Mouse (Mus musculus) kidney, embryonic 16.5 days (tissue): ENCODE measurements around the gene Sema3a. TPM values are rescaled to one million over a fixed set of nuclear protein-coding genes. Genes with fewer than 3 reads are reported as not detected.

Source experiments
- ATAC-seq: fragments of 200-750 bp; cut with Nextera tagmentation; 2 replicates; pipeline ENCODE4 v1.8.0; 2017; ENCODE audit warnings: moderate TSS enrichment; ENCODE audit not compliant: low FRiP score, low TSS enrichment
- H3K27ac ChIP-seq: fragments of 300-500 bp; sonication (generic); 2 replicates; pipeline ENCODE4 v1.5.1; 2014; ENCODE audit warnings: low read length
- H3K27me3 ChIP-seq: fragments of 300-500 bp; sonication (generic); 2 replicates; pipeline ENCODE4 v1.6.1; 2014; ENCODE audit warnings: low read length, control low read depth, mixed read lengths; ENCODE audit not compliant: insufficient read depth
- H3K36me3 ChIP-seq: fragments of 300-500 bp; sonication (generic); 2 replicates; pipeline ENCODE4 v1.6.1; 2014; ENCODE audit warnings: low read length, control low read depth, mixed read lengths; ENCODE audit not compliant: insufficient read depth
- H3K4me1 ChIP-seq: fragments of 300-500 bp; sonication (generic); 2 replicates; pipeline ENCODE4 v1.6.1; 2014; ENCODE audit warnings: low read length, control low read depth, mixed read lengths; ENCODE audit not compliant: insufficient read depth
- H3K4me2 ChIP-seq: fragments of 300-500 bp; sonication (generic); replicated peaks from 2 replicates; pipeline ENCODE4 v1.6.1; 2014; ENCODE audit warnings: low read depth, low read length
- H3K4me3 ChIP-seq: fragments of 300-500 bp; sonication (generic); 2 replicates; pipeline ENCODE4 v1.5.1; 2014; ENCODE audit warnings: mild to moderate bottlenecking, low read length
- H3K9ac ChIP-seq: fragments of 300-500 bp; sonication (generic); replicated peaks from 2 replicates; pipeline ENCODE4 v1.6.1; 2014; ENCODE audit warnings: low read length
- H3K9me3 ChIP-seq: fragments of 300-500 bp; sonication (generic); 2 replicates; pipeline ENCODE4 v1.6.1; 2016; ENCODE audit warnings: low read length, control low read depth
- WGBS: fragments of 180-500 bp; shearing (Covaris S2); extraction: QIAGEN DNeasy Blood & Tissue Kit; methylation state at CpG from one replicate; pipeline ENCODE4 v1.1.7; 2014; 5-methylcytosine and 5-hydroxymethylcytosine counted together
- polyA plus RNA-seq: library from polyadenylated mRNA; unstranded; fragments of >200 nt; fragmentation: Nextera tagmentation; extraction: Ambion mirVana; gene quantifications from 2 replicates; pipeline ENCODE4 v1.2.1, GENCODE M21; 2015

The Sema3a gene
- polyA plus RNA-seq, 1 experiment from 2014 or later, result 24.1 TPM

DNA sequence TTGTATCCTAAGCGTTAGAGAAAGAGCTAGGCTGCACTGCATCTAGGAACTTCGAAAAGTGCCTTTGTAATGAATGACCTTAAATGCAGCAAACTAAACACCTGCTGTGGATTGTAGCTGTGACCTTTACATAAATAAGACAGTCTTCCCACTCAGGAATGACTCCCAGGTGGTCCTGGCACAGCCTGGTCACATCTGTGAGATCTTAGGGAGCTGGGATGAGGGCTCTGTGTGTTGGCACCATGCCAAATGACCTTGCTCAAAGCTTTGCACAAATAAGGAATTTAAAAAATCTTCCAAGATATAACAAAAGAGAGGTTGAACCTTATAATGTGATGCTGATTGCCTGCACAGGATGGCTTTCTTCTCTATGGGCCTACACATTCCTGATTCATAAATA lies 25.8 kb downstream of the Sema3a start:
- Histone ChIP-seq H3K4me3 (no peak overlapping the region), H3K27ac (no peak overlapping the region), H3K36me3 (no peaks in the 10 kb centered on the region), H3K4me2 (no peak overlapping the region), H3K27me3 (no peaks in the 10 kb centered on the region), H3K9me3 (no peaks in the 10 kb centered on the region), H3K4me1 (no peaks in the 10 kb centered on the region), H3K9ac (no peak overlapping the region)
- ATAC-seq, result no peak
- 67% methylated on average over 2 of the region's 2 CpGs for WGBS

DNA sequence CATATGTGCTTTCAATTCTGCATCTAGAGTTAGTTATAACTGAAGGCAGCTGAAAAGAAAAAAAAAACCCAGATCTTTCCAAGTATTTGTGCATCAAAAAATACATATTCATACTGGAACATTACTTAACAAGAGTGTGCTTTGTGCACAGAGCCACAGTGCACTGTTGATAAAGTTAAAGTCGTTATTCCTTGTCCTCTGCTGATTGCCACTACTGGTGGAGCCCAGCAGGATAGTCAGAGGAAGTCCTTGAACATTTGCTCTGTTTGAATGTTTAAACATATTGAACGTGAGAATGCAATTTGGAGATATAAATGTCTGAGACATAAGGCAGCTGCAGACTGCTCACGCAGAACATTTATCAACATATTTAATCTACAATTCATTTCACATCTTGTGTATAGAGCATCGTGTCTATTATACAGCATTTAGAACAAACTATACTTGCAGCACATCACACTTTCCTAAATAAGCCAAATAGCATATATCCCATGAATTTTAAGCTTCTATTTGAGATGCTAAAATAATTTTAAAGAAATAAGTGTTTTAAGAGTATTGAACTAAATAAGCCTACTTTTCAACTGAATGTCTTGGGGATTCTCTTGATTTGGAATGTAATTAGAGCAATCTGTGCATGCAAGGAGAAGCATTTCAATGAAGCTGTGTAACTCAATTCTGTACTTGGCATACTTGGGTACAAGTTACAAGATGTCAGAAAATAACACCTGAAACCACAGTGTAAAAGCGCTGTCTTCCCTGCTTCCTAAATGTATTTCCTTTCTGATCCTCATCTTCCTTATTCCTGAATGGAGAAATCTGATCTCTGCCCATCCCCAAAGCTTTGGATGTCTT lies 32.8 kb downstream of the Sema3a start:
- Histone ChIP-seq H3K27ac (no peak overlapping the region), H3K27me3 (no peaks in the 10 kb centered on the region), H3K9me3 (no peaks in the 10 kb centered on the region), H3K9ac (no peak overlapping the region), H3K4me3 (no peak overlapping the region), H3K4me1 (no peaks in the 10 kb centered on the region), H3K4me2 (no peak overlapping the region), H3K36me3 (no peaks in the 10 kb centered on the region)
- ATAC-seq, result no peak
- 60% methylated on average over 5 of the region's 5 CpGs for WGBS

DNA sequence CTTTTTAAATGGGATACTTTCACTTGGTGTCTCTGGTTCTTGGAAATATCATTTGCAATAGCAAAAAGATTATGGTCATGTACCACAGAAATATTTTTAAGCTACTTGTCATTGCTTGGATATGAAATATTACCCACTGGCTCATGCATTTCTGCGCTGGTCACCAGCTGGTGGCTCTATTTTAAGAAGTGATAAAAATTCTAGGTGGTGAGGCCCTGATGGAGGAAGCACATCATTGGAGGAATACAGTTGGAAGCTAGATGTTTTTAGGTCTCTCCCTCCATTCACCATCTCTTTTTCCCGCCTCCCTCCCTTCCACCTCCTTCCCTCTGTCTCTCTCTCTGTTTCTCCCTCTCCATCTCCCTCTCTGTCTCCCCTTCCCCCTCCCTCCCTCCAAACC lies 57.0 kb downstream of the Sema3a start:
- no peaks in the 10 kb centered on the region for H3K4me1 ChIP-seq
- H3K27me3 ChIP-seq, result no peaks in the 10 kb centered on the region
- H3K9ac ChIP-seq, result no peak overlapping the region
- H3K27ac ChIP-seq, result no peak overlapping the region
- ATAC-seq, result no peak
- H3K4me3 ChIP-seq, result no peak overlapping the region
- no peaks in the 10 kb centered on the region for H3K36me3 ChIP-seq
- WGBS, result 94% methylated on average over 2 of the region's 2 CpGs
- no peaks in the 10 kb centered on the region for H3K9me3 ChIP-seq
- H3K4me2 ChIP-seq, result no peak overlapping the region

DNA sequence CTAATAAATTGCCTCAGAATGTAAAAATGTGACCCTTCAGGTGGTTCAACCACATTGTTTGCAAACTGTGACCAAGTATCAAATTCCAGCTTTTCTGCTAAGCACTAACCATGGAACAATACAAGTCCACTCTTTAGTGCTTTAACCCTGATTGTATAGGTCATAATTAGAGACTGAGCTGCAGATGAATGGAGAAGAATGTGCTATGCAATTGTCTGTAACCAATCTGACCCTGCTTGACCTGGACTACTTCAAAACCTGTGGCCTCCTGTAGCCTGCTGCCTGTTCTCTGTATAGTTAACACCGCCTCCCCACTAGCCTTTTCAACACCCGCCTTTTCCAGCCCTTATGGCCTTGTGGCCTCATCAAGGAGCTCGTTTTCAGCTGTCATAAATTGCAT lies 72.7 kb downstream of the Sema3a start:
- no peaks in the 10 kb centered on the region for H3K9me3 ChIP-seq
- no peak overlapping the region for H3K4me2 ChIP-seq
- H3K27me3 ChIP-seq, result no peaks in the 10 kb centered on the region
- 35% methylated on average over 3 of the region's 3 CpGs for WGBS
- no peak overlapping the region for H3K9ac ChIP-seq
- ATAC-seq, result no peak
- H3K4me3 ChIP-seq, result no peak overlapping the region
- H3K27ac ChIP-seq, result no peak overlapping the region
- H3K36me3 ChIP-seq, result no peaks in the 10 kb centered on the region
- H3K4me1 ChIP-seq, result no peaks in the 10 kb centered on the region

GRCm38 (mm10) chr5:13199709-13200108 lies 74.5 kb downstream of the Sema3a start:
- Histone ChIP-seq H3K4me1 (no peaks in the 10 kb centered on the region), H3K4me3 (no peak overlapping the region), H3K9me3 (no peaks in the 10 kb centered on the region), H3K4me2 (no peak overlapping the region), H3K27me3 (no peaks in the 10 kb centered on the region), H3K9ac (no peak overlapping the region), H3K27ac (no peak overlapping the region), H3K36me3 (no peaks in the 10 kb centered on the region)
- 66% methylated on average over 6 of the region's 6 CpGs for WGBS
- no peak for ATAC-seq

- Histone ChIP-seq H3K9ac (no peak overlapping the region), H3K27ac (no peak overlapping the region), H3K9me3 (no peaks in the 10 kb centered on the region), H3K4me3 (no peak overlapping the region), H3K36me3 (no peaks in the 10 kb centered on the region), H3K4me1 (no peaks in the 10 kb centered on the region), H3K27me3 (no peaks in the 10 kb centered on the region), H3K4me2 (no peak overlapping the region)
- WGBS, result 51% methylated on average over 3 of the region's 3 CpGs
- ATAC-seq, result no peak
Observed at GRCm38 (mm10) chr5:13255353-13255752, 130.1 kb downstream of the Sema3a start.

DNA sequence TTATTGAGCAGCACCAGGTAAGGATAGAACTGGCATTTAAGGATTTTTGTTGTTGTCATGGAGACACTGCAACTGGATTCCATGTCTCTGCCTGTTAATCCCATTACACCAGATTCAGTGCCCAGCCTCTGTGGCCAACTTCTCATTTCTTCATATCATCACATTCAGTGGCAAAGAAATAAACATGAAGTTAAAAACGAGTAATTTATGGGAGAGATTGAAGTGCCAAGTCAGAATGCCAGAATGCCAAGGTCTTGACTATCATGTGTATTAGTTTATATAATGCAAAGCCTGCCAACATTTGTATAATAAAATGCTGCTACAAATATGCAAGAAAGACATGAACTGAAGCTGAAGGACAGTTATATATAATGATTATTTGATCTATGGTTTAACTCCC lies 131.1 kb downstream of the Sema3a start:
- 70% methylated on average over 1 of the region's 1 CpGs for WGBS
- H3K4me3 ChIP-seq, result no peak overlapping the region
- no peaks in the 10 kb centered on the region for H3K9me3 ChIP-seq
- no peaks in the 10 kb centered on the region for H3K36me3 ChIP-seq
- no peak overlapping the region for H3K9ac ChIP-seq
- no peak overlapping the region for H3K4me2 ChIP-seq
- H3K4me1 ChIP-seq, result no peaks in the 10 kb centered on the region
- H3K27ac ChIP-seq, result no peak overlapping the region
- no peak for ATAC-seq
- no peaks in the 10 kb centered on the region for H3K27me3 ChIP-seq

- Histone ChIP-seq H3K9me3 (no peaks in the 10 kb centered on the region), H3K27me3 (no peaks in the 10 kb centered on the region), H3K9ac (no peak overlapping the region), H3K4me2 (no peak overlapping the region), H3K4me1 (no peaks in the 10 kb centered on the region), H3K27ac (no peak overlapping the region), H3K4me3 (no peak overlapping the region), H3K36me3 (no peaks in the 10 kb centered on the region)
- no peak for ATAC-seq
- 76% methylated on average over 2 of the region's 2 CpGs for WGBS
Observed at GRCm38 (mm10) chr5:13263087-13263486, 137.9 kb downstream of the Sema3a start.

GRCm38 (mm10) chr5:13263539-13263938 lies 138.3 kb downstream of the Sema3a start:
- no peak overlapping the region for H3K27ac ChIP-seq
- no peak overlapping the region for H3K4me2 ChIP-seq
- no peaks in the 10 kb centered on the region for H3K9me3 ChIP-seq
- H3K9ac ChIP-seq, result no peak overlapping the region
- no peak overlapping the region for H3K4me3 ChIP-seq
- 89% methylated on average over 3 of the region's 3 CpGs for WGBS
- no peaks in the 10 kb centered on the region for H3K36me3 ChIP-seq
- no peak for ATAC-seq
- no peaks in the 10 kb centered on the region for H3K4me1 ChIP-seq
- no peaks in the 10 kb centered on the region for H3K27me3 ChIP-seq

GRCm38 (mm10) chr5:13312667-13313066 lies 187.5 kb downstream of the Sema3a start:
- no peaks in the 10 kb centered on the region for H3K9me3 ChIP-seq
- H3K27me3 ChIP-seq, result no peaks in the 10 kb centered on the region
- H3K4me3 ChIP-seq, result no peak overlapping the region
- no peaks in the 10 kb centered on the region for H3K36me3 ChIP-seq
- WGBS, result 82% methylated on average over 4 of the region's 4 CpGs
- no peak for ATAC-seq
- H3K4me1 ChIP-seq, result no peaks in the 10 kb centered on the region
- no peak overlapping the region for H3K4me2 ChIP-seq
- no peak overlapping the region for H3K27ac ChIP-seq
- no peak overlapping the region for H3K9ac ChIP-seq
